Mouse (Mus musculus) kidney, adult 2 months (tissue): Measurements from ENCODE around the gene Pheta1.

Experiments used
- CTCF ChIP-seq: fragments of 200-500 bp; conservative IDR thresholded peaks from 2 replicates; pipeline ENCODE4 v1.5.1; 2011; ENCODE audit warnings: low read depth, mild to moderate bottlenecking, control low read depth, low read length, moderate library complexity, mixed read lengths; ENCODE audit not compliant: insufficient read depth, insufficient read length
- POLR2A ChIP-seq: fragments of 200-500 bp; IDR thresholded peaks from one replicate; pipeline ENCODE4 v1.6.1; 2011; ENCODE audit warnings: low read depth, low read length, control low read depth

DNA sequence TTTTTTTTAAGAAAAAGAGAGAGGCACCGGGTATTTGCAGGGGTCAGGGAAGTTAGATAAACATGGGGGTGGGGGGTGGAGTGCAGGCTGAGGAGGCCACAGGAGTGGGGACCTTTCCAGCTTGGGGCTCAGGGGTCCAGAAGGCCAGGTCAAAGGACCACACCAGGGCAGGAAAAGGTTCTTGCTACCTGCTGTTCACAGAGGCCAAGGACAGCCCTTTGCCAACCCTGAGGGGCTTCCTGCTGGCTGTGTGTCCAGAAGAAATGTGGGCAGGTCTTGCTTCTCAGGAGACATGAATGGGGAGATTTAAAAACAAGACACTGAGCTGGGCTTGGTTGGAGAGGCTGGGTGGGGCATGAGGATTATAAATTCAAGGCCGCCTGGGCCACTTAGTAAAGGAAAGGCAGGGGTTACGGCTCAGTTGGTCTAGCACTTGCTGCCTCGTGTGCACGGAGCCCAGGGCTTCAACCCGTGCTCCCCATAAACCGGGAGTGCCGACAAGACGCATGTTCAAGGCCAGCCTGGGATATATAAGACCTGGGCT is 41.1 kb downstream of the Pheta1 start:
- no peak for TF ChIP-seq POLR2A
- TF ChIP-seq CTCF: no peak
